Mouse (Mus musculus): ENCODE results near the gene Ing2. TPM values are rescaled to one million over a fixed set of nuclear protein-coding genes. Genes with fewer than 3 reads are reported as not detected.

Gene Ing2
- total and polyA plus RNA-seq, 2 experiments from 2014 or later = 3.0 to 4.1 TPM

- Histone ChIP-seq H3K9me3 (replicated peaks; ENCODE audit: control insufficient read depth, low read length) (no peaks in the 10 kb centered on the region), H3K27ac (ENCODE audit: low read depth) (no peak overlapping the region), H3K4me3 (ENCODE audit: low read depth, low read length) (no peak overlapping the region), H3K27me3 (ENCODE audit: control insufficient read depth, insufficient read depth, low read length) (no peaks in the 10 kb centered on the region), H3K4me2 (ENCODE audit: low read depth, low read length) (no peak overlapping the region), H3K4me1 (ENCODE audit: control insufficient read depth, insufficient read depth) (no peaks in the 10 kb centered on the region), H3K36me3 (replicated peaks; ENCODE audit: control insufficient read depth, insufficient read depth, low read length) (peaks cover 18% of the 10 kb centered on the region), H3K9ac (replicated peaks; ENCODE audit: low read depth, low read length) (no peak overlapping the region)
- WGBS = 87% methylated on average over 5 of the region's 5 CpGs
- ATAC-seq (ENCODE audit: insufficient read depth, low read depth) (no peak), DNase-seq (ENCODE audit: low spot score) (no peak)
- TF ChIP-seq EP300 (IDR thresholded peaks at IDR 0.05; ENCODE audit: low read depth) (no peak), CTCF (IDR thresholded peaks at IDR 0.05; ENCODE audit: low read depth) (no peak)
These were observed 12.2 kb downstream of the Ing2 start for GRCm38 (mm10) chr8:47663201-47663600.

GRCm38 (mm10) chr8:47662716-47663115 lies 12.6 kb downstream of the Ing2 start:
- H3K27ac ChIP-seq (ENCODE audit: low read depth) = no peak overlapping the region
- TF ChIP-seq CTCF (IDR thresholded peaks at IDR 0.05; ENCODE audit: low read depth) = no peak
- TF ChIP-seq EP300 (IDR thresholded peaks at IDR 0.05; ENCODE audit: low read depth) = no peak
- DNase-seq (ENCODE audit: low spot score) = no peak
- H3K4me2 ChIP-seq (ENCODE audit: low read depth, low read length) = no peak overlapping the region
- no peak for ATAC-seq (ENCODE audit: insufficient read depth, low read depth)
- peaks cover 13% of the 10 kb centered on the region for H3K36me3 ChIP-seq (replicated peaks; ENCODE audit: control insufficient read depth, insufficient read depth, low read length)
- H3K27me3 ChIP-seq (ENCODE audit: control insufficient read depth, insufficient read depth, low read length) = no peaks in the 10 kb centered on the region
- no peak overlapping the region for H3K9ac ChIP-seq (replicated peaks; ENCODE audit: low read depth, low read length)
- no peak overlapping the region for H3K4me3 ChIP-seq (ENCODE audit: low read depth, low read length)
- H3K4me1 ChIP-seq (ENCODE audit: control insufficient read depth, insufficient read depth) = no peaks in the 10 kb centered on the region
- H3K9me3 ChIP-seq (replicated peaks; ENCODE audit: control insufficient read depth, low read length) = no peaks in the 10 kb centered on the region
- 92% methylated on average over 5 of the region's 5 CpGs for WGBS

GRCm38 (mm10) chr8:47660394-47660793 lies 15.0 kb downstream of the Ing2 start:
- H3K9me3 ChIP-seq (replicated peaks; ENCODE audit: control insufficient read depth, low read length) = no peaks in the 10 kb centered on the region
- no peaks in the 10 kb centered on the region for H3K4me1 ChIP-seq (ENCODE audit: control insufficient read depth, insufficient read depth)
- H3K9ac ChIP-seq (replicated peaks; ENCODE audit: low read depth, low read length) = no peak overlapping the region
- H3K27me3 ChIP-seq (ENCODE audit: control insufficient read depth, insufficient read depth, low read length) = no peaks in the 10 kb centered on the region
- H3K4me3 ChIP-seq (ENCODE audit: low read depth, low read length) = no peak overlapping the region
- WGBS = 80% methylated on average over 7 of the region's 7 CpGs
- no peak overlapping the region for H3K27ac ChIP-seq (ENCODE audit: low read depth)
- ATAC-seq (ENCODE audit: insufficient read depth, low read depth) (no peak), DNase-seq (ENCODE audit: low spot score) (no peak)
- no peak overlapping the region for H3K4me2 ChIP-seq (ENCODE audit: low read depth, low read length)
- TF ChIP-seq EP300 (IDR thresholded peaks at IDR 0.05; ENCODE audit: low read depth) = no peak
- no peak for TF ChIP-seq CTCF (IDR thresholded peaks at IDR 0.05; ENCODE audit: low read depth)
- 0 out of 2 replicates have a peak, but pooled peaks cover 3% of the 10 kb centered on the region for H3K36me3 ChIP-seq (replicated peaks; ENCODE audit: control insufficient read depth, insufficient read depth, low read length)

- 87% methylated on average over 5 of the region's 5 CpGs for WGBS
- H3K36me3 ChIP-seq (replicated peaks; ENCODE audit: control insufficient read depth, insufficient read depth, low read length) = no peaks in the 10 kb centered on the region
- no peaks in the 10 kb centered on the region for H3K4me1 ChIP-seq (ENCODE audit: control insufficient read depth, insufficient read depth)
- no peak overlapping the region for H3K4me2 ChIP-seq (ENCODE audit: low read depth, low read length)
- no peak overlapping the region for H3K4me3 ChIP-seq (ENCODE audit: low read depth, low read length)
- DNase-seq (ENCODE audit: low spot score) = no peak
- H3K27ac ChIP-seq (ENCODE audit: low read depth) = no peak overlapping the region
- no peak for ATAC-seq (ENCODE audit: insufficient read depth, low read depth)
- no peak for TF ChIP-seq EP300 (IDR thresholded peaks at IDR 0.05; ENCODE audit: low read depth)
- TF ChIP-seq CTCF (IDR thresholded peaks at IDR 0.05; ENCODE audit: low read depth) = no peak
- H3K27me3 ChIP-seq (ENCODE audit: control insufficient read depth, insufficient read depth, low read length) = no peaks in the 10 kb centered on the region
- H3K9ac ChIP-seq (replicated peaks; ENCODE audit: low read depth, low read length) = no peak overlapping the region
- H3K9me3 ChIP-seq (replicated peaks; ENCODE audit: control insufficient read depth, low read length) = no peaks in the 10 kb centered on the region
These were observed 15.9 kb downstream of the Ing2 start for GRCm38 (mm10) chr8:47659463-47659862.

GRCm38 (mm10) chr8:47654406-47654805 lies 20.9 kb downstream of the Ing2 start:
- Histone ChIP-seq H3K27ac (ENCODE audit: low read depth) (no peak overlapping the region), H3K27me3 (ENCODE audit: control insufficient read depth, insufficient read depth, low read length) (no peaks in the 10 kb centered on the region), H3K4me2 (ENCODE audit: low read depth, low read length) (no peak overlapping the region), H3K4me3 (ENCODE audit: low read depth, low read length) (no peak overlapping the region), H3K4me1 (ENCODE audit: control insufficient read depth, insufficient read depth) (no peaks in the 10 kb centered on the region), H3K9ac (replicated peaks; ENCODE audit: low read depth, low read length) (no peak overlapping the region), H3K9me3 (replicated peaks; ENCODE audit: control insufficient read depth, low read length) (no peaks in the 10 kb centered on the region), H3K36me3 (replicated peaks; ENCODE audit: control insufficient read depth, insufficient read depth, low read length) (no peaks in the 10 kb centered on the region)
- 24% methylated on average over 3 of the region's 3 CpGs for WGBS
- TF ChIP-seq EP300 (IDR thresholded peaks at IDR 0.05; ENCODE audit: low read depth) (no peak), CTCF (IDR thresholded peaks at IDR 0.05; ENCODE audit: low read depth) (no peak)
- DNase-seq (ENCODE audit: low spot score) = no peak
- no peak for ATAC-seq (ENCODE audit: insufficient read depth, low read depth)

- Histone ChIP-seq H3K4me3 (ENCODE audit: low read depth, low read length) (no peak overlapping the region), H3K9me3 (replicated peaks; ENCODE audit: control insufficient read depth, low read length) (no peaks in the 10 kb centered on the region), H3K36me3 (replicated peaks; ENCODE audit: control insufficient read depth, insufficient read depth, low read length) (no peaks in the 10 kb centered on the region), H3K4me2 (ENCODE audit: low read depth, low read length) (no peak overlapping the region), H3K9ac (replicated peaks; ENCODE audit: low read depth, low read length) (no peak overlapping the region), H3K4me1 (ENCODE audit: control insufficient read depth, insufficient read depth) (no peaks in the 10 kb centered on the region), H3K27ac (ENCODE audit: low read depth) (no peak overlapping the region), H3K27me3 (ENCODE audit: control insufficient read depth, insufficient read depth, low read length) (no peaks in the 10 kb centered on the region)
- WGBS = 72% methylated on average over 3 of the region's 3 CpGs
- TF ChIP-seq CTCF (IDR thresholded peaks at IDR 0.05; ENCODE audit: low read depth) = no peak
- TF ChIP-seq EP300 (IDR thresholded peaks at IDR 0.05; ENCODE audit: low read depth) = no peak
- DNase-seq (ENCODE audit: low spot score) = no peak
- no peak for ATAC-seq (ENCODE audit: insufficient read depth, low read depth)
These were observed 22.6 kb downstream of the Ing2 start for GRCm38 (mm10) chr8:47652737-47653076.

Data from heart, postnatal 0 days (tissue).